Mouse (Mus musculus) CH12.LX (cell line): ENCODE results near the gene Ptgdr2.

Experiments used
- CTCF ChIP-seq, 2 experiments: IDR thresholded peaks in 1 of 2; conservative IDR thresholded peaks in 1 of 2; 2 replicates each; pipeline ENCODE4 v1.5.1; 2011 to 2012; ENCODE audit warnings: low read depth in 2 of 2, low read length in 2 of 2, improper control_type of control experiment in 1 of 2, inconsistent platforms in 1 of 2, mild to moderate bottlenecking in 1 of 2, moderate library complexity in 1 of 2
- ELF1 ChIP-seq: IDR thresholded peaks from 2 replicates; pipeline ENCODE4 v1.6.1; 2014; ENCODE audit warnings: low read depth, mild to moderate bottlenecking, inconsistent platforms, low read length, improper control_type of control experiment
- MAX ChIP-seq: IDR thresholded peaks from 2 replicates; pipeline ENCODE4 v1.6.1; 2011; ENCODE audit warnings: low read length, improper control_type of control experiment
- ZMIZ1 ChIP-seq: IDR thresholded peaks from 2 replicates; pipeline ENCODE4 v1.6.1; 2012; ENCODE audit warnings: low read depth, mild to moderate bottlenecking, inconsistent platforms, low read length, improper control_type of control experiment

GRCm38 (mm10) chr19:10968578-10968977, 31.6 kb downstream of the Ptgdr2 start:
- TF ChIP-seq CTCF (conservative IDR thresholded peaks at IDR 0.05 in 1 of 2, IDR thresholded peaks at IDR 0.05 in 1 of 2; ENCODE audit: low read depth in 2 of 2, low read length in 2 of 2): no peak
- no peak for TF ChIP-seq ELF1
- TF ChIP-seq ZMIZ1: no peak
- no peak for TF ChIP-seq MAX
